Mouse (Mus musculus) naive thymus-derived CD4-positive, alpha-beta T cell, adult 5 months (primary cell): ENCODE results near the gene Cyp2b9. TPM values are rescaled to one million over a fixed set of nuclear protein-coding genes. Genes with fewer than 3 reads are reported as not detected.

Experiments used
- polyA plus RNA-seq: library from polyadenylated mRNA; unstranded; fragments of 100-300 nt; shearing (Covaris generic); gene quantifications from one replicate; pipeline ENCODE4 v1.2.1, GENCODE M21; 2017

Cyp2b9 gene
- polyA plus RNA-seq: not detected

DNA sequence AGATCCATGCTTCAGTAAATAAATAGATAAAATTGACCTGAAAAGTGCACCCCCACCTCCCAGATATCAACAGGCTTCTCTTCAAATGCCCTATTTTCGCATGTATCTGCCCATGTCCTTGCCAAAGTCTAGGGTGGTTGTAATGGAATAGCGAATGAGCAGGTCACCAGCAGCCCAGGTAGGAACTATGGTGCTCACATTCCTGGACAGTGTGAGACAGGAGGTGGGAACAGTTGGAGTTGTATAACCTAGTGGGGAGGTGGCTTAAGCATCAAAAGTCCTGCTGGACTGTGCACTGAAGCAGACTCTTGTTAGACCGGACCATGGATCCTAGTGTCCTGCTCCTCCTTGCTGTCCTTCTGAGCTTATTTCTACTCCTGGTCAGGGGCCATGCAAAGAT lies at the start of gene Cyp2b9:
Gene Cyp2b9, plus strand, starts transcription at position 301 of the 400 bp plus-strand sequence.

GRCm38 (mm10) chr7:26260034-26260433 lies 86.8 kb downstream of the Cyp2b9 start, which contains the start of gene Vmn1r184:
TSS of gene Vmn1r184 (plus strand) at chr7:26260334.

Other genes starting within 250 kb of the Cyp2b9 start
- not detected for gene Cyp2b13, start 111.9 kb upstream of the Cyp2b9 start, polyA plus RNA-seq
- gene Vmn1r184, start 86.9 kb downstream of the Cyp2b9 start, polyA plus RNA-seq: 0.09 TPM
- gene Cyp2a4, start 133.8 kb downstream of the Cyp2b9 start, polyA plus RNA-seq: not detected
- gene Nlrp9c, start 230.3 kb downstream of the Cyp2b9 start, polyA plus RNA-seq: 0.22 TPM